Mouse (Mus musculus) gastrocnemius, adult 8-10 months (tissue): ENCODE measurements around the gene Abca9. TPM values are rescaled to one million over a fixed set of nuclear protein-coding genes. Genes with fewer than 3 reads are reported as not detected.

Source experiments
- DNase-seq, 2 experiments: peaks; one replicate each; pipeline ENCODE4 v3.0.0; 2022; ENCODE audit warnings: low spot score in 2 of 2
- total RNA-seq, 4 experiments: library from RNA; stranded (reverse); gene quantifications; 2 replicates each; pipeline ENCODE4 v1.2.4; 2022

Abca9 gene
- total RNA-seq, 4 experiments from 2014 or later = 6.8 to 10.3 (median 7.8) TPM

DNA sequence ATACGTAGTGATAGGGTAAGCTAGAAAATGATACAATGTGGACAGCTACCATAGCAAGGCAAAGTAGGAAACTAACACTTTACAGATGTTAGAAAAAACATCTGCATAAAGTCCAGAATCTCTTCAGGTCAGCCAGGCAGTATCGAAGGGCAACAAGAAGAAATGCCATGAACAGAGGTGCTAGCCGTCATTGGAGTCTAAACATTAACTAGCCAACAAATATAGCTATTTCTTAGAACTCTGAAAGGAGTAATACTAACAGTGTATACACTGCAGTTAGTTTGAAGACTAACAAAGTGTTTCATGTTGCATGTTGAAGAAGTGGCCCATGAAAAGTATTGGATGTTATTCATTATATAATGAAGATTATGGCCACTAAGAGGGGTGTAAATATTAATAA is 95.8 kb downstream of the Abca9 start:
- no peak for DNase-seq

GRCm38 (mm10) chr11:110061032-110061431 is 107.0 kb downstream of the Abca9 start:
- peak in 1 of 2 experiments; percentile 5 for DNase-seq

DNA sequence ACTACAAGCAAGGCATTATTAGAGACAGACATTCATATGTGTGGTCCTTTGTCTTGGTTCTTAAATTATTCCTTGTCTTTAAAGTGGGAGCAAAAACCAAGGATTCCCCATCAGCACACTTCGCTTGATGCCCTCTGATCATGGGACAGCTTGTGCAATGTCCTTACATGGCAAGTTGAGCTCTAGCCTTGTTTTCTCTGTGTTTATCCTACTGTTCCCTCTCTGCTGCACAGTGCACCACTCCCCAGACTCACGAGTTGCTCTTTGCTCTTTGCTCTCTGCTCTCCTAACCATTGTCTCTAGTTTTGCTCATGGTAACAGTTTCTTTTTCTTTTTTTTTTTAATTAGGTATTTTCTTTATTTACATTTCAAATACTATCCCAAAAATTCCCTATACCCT is 107.9 kb downstream of the Abca9 start:
- no peak for DNase-seq

DNA sequence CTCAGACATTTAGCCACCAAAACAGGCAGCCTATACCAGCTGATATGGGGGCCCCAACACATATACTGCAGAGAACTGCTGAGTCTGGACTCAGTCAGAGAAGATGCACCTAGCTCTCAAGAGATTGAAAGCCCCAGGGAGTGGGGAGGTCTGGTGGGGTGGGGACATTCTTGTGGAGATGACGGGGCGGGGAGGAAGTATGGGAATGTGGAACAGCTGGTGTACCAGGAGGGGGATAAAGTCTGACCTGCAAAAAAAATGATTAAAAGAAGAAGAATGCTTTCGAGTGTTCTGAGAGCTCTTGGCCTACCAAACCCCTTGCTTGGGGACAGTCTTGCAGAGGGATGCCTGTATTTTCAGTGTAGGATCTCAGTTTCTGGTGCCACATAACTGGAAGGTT is 114.3 kb downstream of the Abca9 start:
- DNase-seq = no peak

Other genes with a start within 250 kb of the Abca9 start
- gene Abca8b, start 172.4 kb downstream of the Abca9 start, total RNA-seq = 10 to 100 TPM; 13.5 to 23.2 (median 16.6) TPM
- 10 to 100 TPM; 22.0 to 35.0 (median 26.5) TPM for gene Abca8a, start 72.2 kb downstream of the Abca9 start, total RNA-seq
- 1 to 10 TPM; 1.6 to 4.5 (median 3.2) TPM for gene Abca6, start 83.6 kb upstream of the Abca9 start, total RNA-seq
- 10 to 100 TPM; 11.3 to 16.4 (median 12.1) TPM for gene Abca5, start 169.5 kb upstream of the Abca9 start, total RNA-seq
- gene Map2k6, start 230.9 kb upstream of the Abca9 start, total RNA-seq = 10 to 100 TPM; 37.4 to 48.9 (median 43.0) TPM